Mouse (Mus musculus): ENCODE measurements around the gene Spag6. TPM values are rescaled to one million over a fixed set of nuclear protein-coding genes. Genes with fewer than 3 reads are reported as not detected.

Gene Spag6
- polyA plus RNA-seq, 1 experiment from 2014 or later: not detected

DNA sequence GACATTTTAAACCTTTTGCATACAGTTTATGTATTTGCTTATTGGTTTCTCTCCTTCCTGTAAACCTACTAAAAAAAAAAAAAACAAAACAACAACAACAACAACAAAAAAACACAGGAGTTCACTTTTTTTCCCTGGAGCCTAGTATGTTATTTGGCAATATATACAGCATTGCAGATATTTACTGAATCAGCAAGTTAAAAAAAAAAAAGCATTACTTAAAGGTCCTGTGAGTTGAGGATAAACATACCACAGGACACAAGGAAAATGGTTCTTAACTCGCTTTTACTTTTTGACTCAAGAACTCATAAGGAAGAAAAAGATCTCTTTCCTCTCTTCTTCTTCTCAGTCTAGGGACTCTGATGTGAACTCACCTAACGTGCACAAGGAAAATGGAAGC lies 74.6 kb downstream of the Spag6 start:
- H3K27ac ChIP-seq (ENCODE audit: low read length): no peak overlapping the region
- H3K4me1 ChIP-seq (ENCODE audit: control insufficient read depth, low read depth, low read length): peaks cover 3% of the 10 kb centered on the region; the same call in 1 of the 2 replicates
- no peaks in the 10 kb centered on the region for H3K36me3 ChIP-seq (ENCODE audit: control insufficient read depth, insufficient read depth)
- H3K9ac ChIP-seq (ENCODE audit: low read depth, low read length): no peak overlapping the region
- 71% methylated on average over 2 of the region's 2 CpGs for WGBS (ENCODE audit: insufficient replicate concordance)
- no peak for ATAC-seq (ENCODE audit: low read depth)
- H3K9me3 ChIP-seq (replicated peaks; ENCODE audit: control insufficient read depth, low read length): no peaks in the 10 kb centered on the region
- no peak overlapping the region for H3K4me3 ChIP-seq (ENCODE audit: low read depth, low read length)
- no peak overlapping the region for H3K4me2 ChIP-seq (ENCODE audit: low read depth, low read length)
- H3K27me3 ChIP-seq (ENCODE audit: control insufficient read depth, insufficient read depth, low read depth, low read length): peaks cover 5% of the 10 kb centered on the region

DNA sequence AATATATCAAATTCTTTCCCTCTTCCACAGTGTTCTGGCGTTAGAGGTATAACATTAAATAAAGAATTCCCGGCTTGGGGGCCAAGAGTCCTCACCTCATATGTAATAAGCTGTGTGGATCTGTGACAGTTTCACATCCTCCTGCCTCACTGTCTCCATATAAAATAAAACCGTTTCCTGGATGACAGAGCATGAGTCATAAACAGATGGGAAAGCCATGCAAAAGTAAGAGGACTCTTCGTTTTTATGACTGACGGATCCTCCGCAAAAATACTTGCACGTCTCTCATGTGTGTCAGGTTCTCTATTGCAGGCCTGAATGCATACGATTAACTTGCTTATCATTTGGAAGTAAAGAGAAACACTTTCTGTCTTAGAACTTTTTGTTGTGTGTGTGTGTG lies 78.6 kb downstream of the Spag6 start:
- Histone ChIP-seq H3K36me3 (ENCODE audit: control insufficient read depth, insufficient read depth) (no peaks in the 10 kb centered on the region), H3K27me3 (ENCODE audit: control insufficient read depth, insufficient read depth, low read depth, low read length) (no peaks in the 10 kb centered on the region), H3K4me3 (ENCODE audit: low read depth, low read length) (no peak overlapping the region), H3K27ac (ENCODE audit: low read length) (no peak overlapping the region), H3K4me1 (ENCODE audit: control insufficient read depth, low read depth, low read length) (no peaks in the 10 kb centered on the region), H3K9me3 (replicated peaks; ENCODE audit: control insufficient read depth, low read length) (no peaks in the 10 kb centered on the region), H3K9ac (ENCODE audit: low read depth, low read length) (no peak overlapping the region), H3K4me2 (ENCODE audit: low read depth, low read length) (no peak overlapping the region)
- WGBS (ENCODE audit: insufficient replicate concordance): 71% methylated on average over 8 of the region's 8 CpGs
- ATAC-seq (ENCODE audit: low read depth): no peak

DNA sequence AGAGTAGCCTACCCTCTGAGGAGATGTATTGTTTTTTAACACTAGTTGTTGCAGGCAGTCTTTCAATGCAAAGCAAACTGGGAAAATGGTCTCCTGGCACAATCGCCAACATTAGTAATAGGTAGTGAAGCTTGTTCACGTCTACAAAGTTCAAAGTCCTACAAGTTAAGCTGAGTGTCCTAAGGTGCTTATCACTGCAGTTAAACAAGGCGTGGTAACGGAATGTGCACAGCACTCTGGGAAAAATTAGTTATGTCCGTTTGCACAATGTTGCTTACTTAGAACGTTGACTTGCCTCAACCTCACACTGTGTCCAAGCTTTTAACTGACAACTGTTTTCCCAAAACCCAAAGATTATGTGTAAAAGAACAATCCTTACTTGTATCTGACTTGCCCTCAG lies 80.5 kb downstream of the Spag6 start:
- Histone ChIP-seq H3K4me1 (ENCODE audit: control insufficient read depth, low read depth, low read length) (no peaks in the 10 kb centered on the region), H3K4me3 (ENCODE audit: low read depth, low read length) (no peak overlapping the region), H3K4me2 (ENCODE audit: low read depth, low read length) (no peak overlapping the region), H3K36me3 (ENCODE audit: control insufficient read depth, insufficient read depth) (no peaks in the 10 kb centered on the region), H3K27me3 (ENCODE audit: control insufficient read depth, insufficient read depth, low read depth, low read length) (no peaks in the 10 kb centered on the region), H3K27ac (ENCODE audit: low read length) (no peak overlapping the region), H3K9ac (ENCODE audit: low read depth, low read length) (no peak overlapping the region), H3K9me3 (replicated peaks; ENCODE audit: control insufficient read depth, low read length) (no peaks in the 10 kb centered on the region)
- no peak for ATAC-seq (ENCODE audit: low read depth)
- 53% methylated on average over 6 of the region's 6 CpGs for WGBS (ENCODE audit: insufficient replicate concordance)

DNA sequence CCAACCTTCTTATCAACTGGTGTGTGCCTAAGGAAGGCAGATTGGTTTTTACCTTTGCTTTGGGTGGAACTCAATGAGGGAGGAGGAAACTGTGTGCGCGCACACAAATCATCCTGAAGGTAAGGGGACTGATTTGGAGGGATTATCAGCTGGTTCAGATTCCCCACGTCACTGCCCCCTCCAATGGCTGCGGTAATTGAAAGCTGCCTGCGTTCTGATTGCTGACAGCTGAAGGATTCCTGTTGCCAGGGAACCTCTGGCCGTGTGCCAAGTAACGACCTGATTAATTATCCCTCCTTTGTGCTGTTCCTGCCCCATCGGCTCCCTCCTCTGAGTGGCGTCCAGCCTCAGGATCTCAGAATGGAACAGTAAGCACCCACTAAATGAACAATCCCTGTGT lies 84.4 kb downstream of the Spag6 start:
- H3K4me1 ChIP-seq (ENCODE audit: control insufficient read depth, low read depth, low read length): no peaks in the 10 kb centered on the region
- H3K27me3 ChIP-seq (ENCODE audit: control insufficient read depth, insufficient read depth, low read depth, low read length): no peaks in the 10 kb centered on the region
- WGBS (ENCODE audit: insufficient replicate concordance): 41% methylated on average over 9 of the region's 9 CpGs
- H3K4me3 ChIP-seq (ENCODE audit: low read depth, low read length): no peak overlapping the region
- H3K36me3 ChIP-seq (ENCODE audit: control insufficient read depth, insufficient read depth): no peaks in the 10 kb centered on the region
- H3K4me2 ChIP-seq (ENCODE audit: low read depth, low read length): no peak overlapping the region
- no peak overlapping the region for H3K9ac ChIP-seq (ENCODE audit: low read depth, low read length)
- no peak for ATAC-seq (ENCODE audit: low read depth)
- H3K27ac ChIP-seq (ENCODE audit: low read length): no peak overlapping the region
- H3K9me3 ChIP-seq (replicated peaks; ENCODE audit: control insufficient read depth, low read length): no peaks in the 10 kb centered on the region

DNA sequence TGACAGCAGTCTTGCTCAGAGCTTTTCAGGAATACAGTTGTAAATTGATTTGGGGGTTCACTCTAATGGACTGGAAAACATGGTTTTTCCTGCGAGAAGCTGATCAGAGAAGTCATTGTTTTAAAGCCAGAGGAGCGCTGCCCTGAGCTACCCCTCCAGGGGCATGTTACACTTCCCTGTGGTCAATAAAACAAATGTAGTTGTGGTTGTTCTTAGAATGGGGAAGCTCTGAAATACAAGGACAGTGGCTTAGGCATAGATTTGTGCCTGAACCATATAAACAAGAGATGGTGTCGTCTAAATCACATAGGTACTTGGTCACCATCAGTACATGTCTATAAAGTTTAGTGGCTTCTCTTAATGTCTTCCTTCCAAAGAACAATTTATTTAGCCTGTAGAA lies 86.0 kb downstream of the Spag6 start:
- Histone ChIP-seq H3K36me3 (ENCODE audit: control insufficient read depth, insufficient read depth) (no peaks in the 10 kb centered on the region), H3K4me3 (ENCODE audit: low read depth, low read length) (no peak overlapping the region), H3K27me3 (ENCODE audit: control insufficient read depth, insufficient read depth, low read depth, low read length) (no peaks in the 10 kb centered on the region), H3K9me3 (replicated peaks; ENCODE audit: control insufficient read depth, low read length) (no peaks in the 10 kb centered on the region), H3K4me2 (ENCODE audit: low read depth, low read length) (no peak overlapping the region), H3K27ac (ENCODE audit: low read length) (no peak overlapping the region), H3K4me1 (ENCODE audit: control insufficient read depth, low read depth, low read length) (no peaks in the 10 kb centered on the region), H3K9ac (ENCODE audit: low read depth, low read length) (no peak overlapping the region)
- WGBS (ENCODE audit: insufficient replicate concordance): 40% methylated on average over 3 of the region's 3 CpGs
- no peak for ATAC-seq (ENCODE audit: low read depth)

DNA sequence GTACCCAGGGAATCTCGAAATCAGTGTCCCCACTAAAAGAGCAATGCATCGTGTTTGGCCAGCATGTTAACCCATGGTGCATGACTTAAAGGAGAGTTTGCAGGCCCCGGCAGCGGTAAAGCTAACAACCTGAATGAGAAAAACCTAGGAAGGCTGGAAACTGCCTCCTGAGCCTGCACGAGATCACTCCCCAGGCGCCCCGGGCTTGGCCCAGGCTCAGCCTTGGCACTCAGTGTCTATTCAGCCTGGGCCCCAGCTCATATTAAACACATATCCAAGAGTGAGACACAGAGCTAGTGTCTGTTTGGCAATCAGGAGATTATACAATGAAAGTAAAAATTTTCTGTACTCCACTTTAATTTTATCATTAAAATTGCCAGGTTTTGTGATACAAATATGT lies 87.5 kb downstream of the Spag6 start:
- ATAC-seq (ENCODE audit: low read depth): no peak
- no peaks in the 10 kb centered on the region for H3K27me3 ChIP-seq (ENCODE audit: control insufficient read depth, insufficient read depth, low read depth, low read length)

DNA sequence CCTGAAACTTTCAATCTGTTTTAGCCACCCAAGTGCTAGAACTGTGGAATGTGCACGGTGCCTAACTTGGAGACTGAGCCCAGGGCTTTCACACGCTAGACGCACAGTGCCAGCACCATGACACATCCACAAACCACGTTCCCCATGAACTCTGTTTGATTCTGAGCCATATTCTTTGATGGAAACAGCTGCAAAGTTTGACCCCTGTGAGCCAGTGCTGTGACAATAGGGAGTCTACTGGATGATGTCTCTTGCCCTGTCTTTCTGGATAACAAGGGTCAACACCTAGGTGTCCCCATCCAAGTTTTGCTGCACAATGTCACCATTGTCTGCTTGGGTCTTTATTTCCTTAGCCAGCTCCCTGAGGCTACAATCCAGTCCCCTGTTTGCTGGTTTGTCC lies 100.4 kb downstream of the Spag6 start:
- Histone ChIP-seq H3K27me3 (ENCODE audit: control insufficient read depth, insufficient read depth, low read depth, low read length) (peaks cover 18% of the 10 kb centered on the region), H3K9me3 (replicated peaks; ENCODE audit: control insufficient read depth, low read length) (no peaks in the 10 kb centered on the region), H3K36me3 (ENCODE audit: control insufficient read depth, insufficient read depth) (no peaks in the 10 kb centered on the region), H3K4me1 (ENCODE audit: control insufficient read depth, low read depth, low read length) (no peaks in the 10 kb centered on the region), H3K27ac (ENCODE audit: low read length) (no peak overlapping the region), H3K4me2 (ENCODE audit: low read depth, low read length) (no peak overlapping the region), H3K9ac (ENCODE audit: low read depth, low read length) (no peak overlapping the region), H3K4me3 (ENCODE audit: low read depth, low read length) (no peak overlapping the region)
- ATAC-seq (ENCODE audit: low read depth): no peak
- 62% methylated on average over 4 of the region's 4 CpGs for WGBS (ENCODE audit: insufficient replicate concordance)

More for the DNA sequence above, 87.5 kb downstream of the Spag6 start:
- no peak overlapping the region for H3K9ac ChIP-seq (ENCODE audit: low read depth, low read length)
- 71% methylated on average over 7 of the region's 7 CpGs for whole genome bisulfite sequencing (ENCODE audit: insufficient replicate concordance)
- H3K4me2 ChIP-seq (ENCODE audit: low read depth, low read length): no peak overlapping the region
- H3K9me3 ChIP-seq (replicated peaks; ENCODE audit: control insufficient read depth, low read length): no peaks in the 10 kb centered on the region
- H3K4me3 ChIP-seq (ENCODE audit: low read depth, low read length): no peak overlapping the region
- no peak overlapping the region for H3K27ac ChIP-seq (ENCODE audit: low read length)
- H3K4me1 ChIP-seq (ENCODE audit: control insufficient read depth, low read depth, low read length): no peaks in the 10 kb centered on the region
- H3K36me3 ChIP-seq (ENCODE audit: control insufficient read depth, insufficient read depth): no peaks in the 10 kb centered on the region

DNA sequence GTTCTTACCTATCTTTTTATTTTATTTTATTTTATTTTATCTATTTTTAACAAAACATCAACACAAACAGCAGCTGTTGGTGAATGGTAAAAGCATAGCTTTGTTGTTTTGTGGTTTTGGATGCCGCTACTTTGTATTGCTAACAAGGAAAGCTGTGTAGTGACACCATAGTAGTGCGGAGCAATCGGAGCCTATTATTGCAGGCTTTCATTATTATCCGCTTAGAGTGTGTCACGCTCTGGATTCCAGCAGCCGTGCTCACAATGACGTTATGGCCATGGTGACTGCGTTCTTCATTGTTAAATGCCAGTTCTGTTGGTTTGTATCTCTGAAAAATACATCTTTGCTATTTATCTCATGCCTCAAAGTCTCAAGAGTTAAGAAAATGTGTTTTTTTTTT lies 103.9 kb downstream of the Spag6 start:
- peaks cover 52% of the 10 kb centered on the region for H3K27me3 ChIP-seq (ENCODE audit: control insufficient read depth, insufficient read depth, low read depth, low read length)
- no peak overlapping the region for H3K27ac ChIP-seq (ENCODE audit: low read length)
- no peak overlapping the region for H3K9ac ChIP-seq (ENCODE audit: low read depth, low read length)
- 76% methylated on average over 8 of the region's 8 CpGs for WGBS (ENCODE audit: insufficient replicate concordance)
- H3K36me3 ChIP-seq (ENCODE audit: control insufficient read depth, insufficient read depth): no peaks in the 10 kb centered on the region
- no peaks in the 10 kb centered on the region for H3K9me3 ChIP-seq (replicated peaks; ENCODE audit: control insufficient read depth, low read length)
- no peak overlapping the region for H3K4me2 ChIP-seq (ENCODE audit: low read depth, low read length)
- no peak overlapping the region for H3K4me3 ChIP-seq (ENCODE audit: low read depth, low read length)
- no peak for ATAC-seq (ENCODE audit: low read depth)
- no peaks in the 10 kb centered on the region; the same call in 1 of the 2 replicates for H3K4me1 ChIP-seq (ENCODE audit: control insufficient read depth, low read depth, low read length)

DNA sequence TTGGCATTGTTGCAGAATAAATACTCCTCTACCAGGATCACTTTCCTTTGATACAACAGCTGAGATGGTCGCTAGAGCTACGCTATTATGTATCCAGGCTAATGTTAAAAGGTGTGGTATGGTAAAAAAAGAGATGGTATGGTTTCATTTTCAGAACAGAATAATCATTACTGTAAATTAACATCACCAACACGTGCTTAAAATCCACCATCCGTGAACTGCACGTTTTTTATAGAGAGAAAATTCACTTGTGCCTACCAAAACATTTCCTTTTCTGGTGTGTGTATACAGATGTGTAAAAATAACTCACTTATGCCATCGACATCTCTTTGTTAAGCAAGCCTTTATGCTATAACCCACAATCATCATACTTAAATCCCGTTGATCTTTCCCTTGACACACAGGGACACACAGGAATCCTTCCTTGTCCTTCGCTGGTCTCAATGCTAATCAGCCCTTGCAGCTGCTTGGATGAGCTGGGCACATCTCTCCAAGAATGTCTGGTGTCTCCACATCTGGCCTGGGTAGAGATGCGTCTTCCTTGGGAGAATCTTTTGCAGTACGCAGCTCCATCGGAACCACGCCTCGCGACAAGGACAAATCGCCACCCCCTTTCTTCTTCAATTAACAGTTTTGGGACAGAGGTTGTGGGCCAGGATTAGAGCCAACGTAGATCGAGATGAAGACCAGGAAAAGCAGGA lies 105.6 kb downstream of the Spag6 start:
- H3K9me3 ChIP-seq (replicated peaks; ENCODE audit: control insufficient read depth, low read length): no peaks in the 10 kb centered on the region
- no peak for ATAC-seq (ENCODE audit: low read depth)
- no peak overlapping the region for H3K4me3 ChIP-seq (ENCODE audit: low read depth, low read length)
- no peaks in the 10 kb centered on the region for H3K36me3 ChIP-seq (ENCODE audit: control insufficient read depth, insufficient read depth)
- WGBS (ENCODE audit: insufficient replicate concordance): 12% methylated on average over 17 of the region's 17 CpGs
- H3K27me3 ChIP-seq (ENCODE audit: control insufficient read depth, insufficient read depth, low read depth, low read length): peaks cover 57% of the 10 kb centered on the region
- H3K9ac ChIP-seq (ENCODE audit: low read depth, low read length): no peak overlapping the region
- H3K27ac ChIP-seq (ENCODE audit: low read length): no peak overlapping the region
- H3K4me1 ChIP-seq (ENCODE audit: control insufficient read depth, low read depth, low read length): no peaks in the 10 kb centered on the region; the same call in 1 of the 2 replicates
- no peak overlapping the region for H3K4me2 ChIP-seq (ENCODE audit: low read depth, low read length)

All from liver, embryonic 16.5 days (tissue).